Mouse (Mus musculus): ENCODE data around the gene Frat1. TPM values are rescaled to one million over a fixed set of nuclear protein-coding genes. Genes with fewer than 3 reads are reported as not detected.

Frat1 gene
- total RNA-seq, 2 experiments from 2014 or later = 22.0 to 27.1 TPM

- Histone ChIP-seq H3K27ac (0 out of 2 replicates have a peak overlapping the region, but pooled peaks have one; percentile 84), H3K4me3 (no peak overlapping the region)
- no peak for TF ChIP-seq CTCF (conservative IDR thresholded peaks at IDR 0.05)
- no peak for DNase-seq (ENCODE audit: low spot score in 2 of 2)
These were observed 7.6 kb downstream of the Frat1 start for GRCm38 (mm10) chr19:41837194-41837916.

- no peak overlapping the region for H3K27ac ChIP-seq
- DNase-seq (ENCODE audit: low spot score in 2 of 2) = no peak
- TF ChIP-seq CTCF (conservative IDR thresholded peaks at IDR 0.05) = no peak
- H3K4me3 ChIP-seq = no peak overlapping the region
These were observed 8.1 kb downstream of the Frat1 start for GRCm38 (mm10) chr19:41837917-41838261.

GRCm38 (mm10) chr19:41838808-41839207 is 9.0 kb downstream of the Frat1 start:
- DNase-seq (ENCODE audit: low spot score in 2 of 2) = no peak
- H3K4me3 ChIP-seq = no peak overlapping the region
- H3K27ac ChIP-seq = no peak overlapping the region
- TF ChIP-seq CTCF (conservative IDR thresholded peaks at IDR 0.05) = no peak

- no peak for DNase-seq (ENCODE audit: low spot score in 2 of 2)
- Histone ChIP-seq H3K27ac (no peak overlapping the region), H3K4me3 (no peak overlapping the region)
- no peak for TF ChIP-seq CTCF (conservative IDR thresholded peaks at IDR 0.05)
These were observed 9.9 kb downstream of the Frat1 start for GRCm38 (mm10) chr19:41839685-41840084.

GRCm38 (mm10) chr19:41841105-41841750 is 11.5 kb downstream of the Frat1 start:
- DNase-seq (ENCODE audit: low spot score in 2 of 2) = no peak
- Histone ChIP-seq H3K4me3 (no peak overlapping the region), H3K27ac (no peak overlapping the region)
- no peak for TF ChIP-seq CTCF (conservative IDR thresholded peaks at IDR 0.05)

- no peak overlapping the region for H3K4me3 ChIP-seq
- no peak for TF ChIP-seq CTCF (conservative IDR thresholded peaks at IDR 0.05)
- no peak overlapping the region for H3K27ac ChIP-seq
- DNase-seq (ENCODE audit: low spot score in 2 of 2) = no peak
These were observed 12.4 kb downstream of the Frat1 start for GRCm38 (mm10) chr19:41842196-41842595.

GRCm38 (mm10) chr19:41842706-41843105 is 12.9 kb downstream of the Frat1 start:
- TF ChIP-seq CTCF (conservative IDR thresholded peaks at IDR 0.05) = no peak
- no peak for DNase-seq (ENCODE audit: low spot score in 2 of 2)
- Histone ChIP-seq H3K4me3 (no peak overlapping the region), H3K27ac (no peak overlapping the region)

GRCm38 (mm10) chr19:41844345-41844744 is 14.6 kb downstream of the Frat1 start:
- H3K4me3 ChIP-seq = no peak overlapping the region
- no peak overlapping the region for H3K27ac ChIP-seq
- DNase-seq (ENCODE audit: low spot score in 2 of 2) = no peak
- TF ChIP-seq CTCF (conservative IDR thresholded peaks at IDR 0.05) = peak; percentile 57

GRCm38 (mm10) chr19:41846366-41847090 is 16.8 kb downstream of the Frat1 start:
- Histone ChIP-seq H3K4me3 (peak overlapping the region; percentile 64), H3K27ac (peak overlapping the region; percentile 98)
- DNase-seq (ENCODE audit: low spot score in 2 of 2) = no peak
- TF ChIP-seq CTCF (conservative IDR thresholded peaks at IDR 0.05) = peak; percentile 36

- peak in 1 of 2 experiments; percentile 34 for DNase-seq (ENCODE audit: low spot score in 2 of 2)
- Histone ChIP-seq H3K27ac (peak overlapping the region; percentile 98), H3K4me3 (peak overlapping the region; percentile 64)
- TF ChIP-seq CTCF (conservative IDR thresholded peaks at IDR 0.05) = no peak
These were observed 17.4 kb downstream of the Frat1 start for GRCm38 (mm10) chr19:41847091-41847581.

- Histone ChIP-seq H3K4me3 (peak overlapping the region; percentile 64), H3K27ac (peak overlapping the region; percentile 98)
- DNase-seq (ENCODE audit: low spot score in 2 of 2) = peak in 1 of 2 experiments; percentile 39
These were observed 17.8 kb downstream of the Frat1 start for GRCm38 (mm10) chr19:41847614-41847991.

GRCm38 (mm10) chr19:41847992-41848851 is 18.5 kb downstream of the Frat1 start, which contains the start of gene Frat2:
Gene Frat2, minus strand, starts transcription at chr19:41848132.
- Histone ChIP-seq H3K4me3 (peak within 1 kb of the TSS; percentile 64), H3K27ac (peak within 1 kb of the TSS; percentile 98)
- no peak for TF ChIP-seq CTCF (conservative IDR thresholded peaks at IDR 0.05)
- DNase-seq (ENCODE audit: low spot score in 2 of 2) = peak; percentile 81 to 84
